Mouse (Mus musculus): ENCODE data around the gene Krtap4-8. TPM values are rescaled to one million over a fixed set of nuclear protein-coding genes. Genes with fewer than 3 reads are reported as not detected.
"Not testable (repeated sequence)": the region's sequence is repeated elsewhere in the genome, so short reads cannot be mapped to it uniquely, and the experiment has no call there.

Krtap4-8 gene
- polyA plus RNA-seq (2017; shearing (Covaris generic)) = not detected

GRCm38 (mm10) chr11:99780604-99781003 is at the start of gene Krtap4-8:
Gene Krtap4-8 (minus strand): TSS chr11:99780704.
- no peak for ATAC-seq

- ATAC-seq = not testable (repeated sequence)
These were observed 35.1 kb upstream of the Krtap4-8 start, which contains the start of gene Gm11564 for GRCm38 (mm10) chr11:99815566-99815965. Gene Gm11564 (minus strand): TSS chr11:99815666.

GRCm38 (mm10) chr11:99809792-99810191 is 29.3 kb upstream of the Krtap4-8 start, which contains the start of gene Krtap4-13:
Gene Krtap4-13 (minus strand): TSS chr11:99809892.
- ATAC-seq = not testable (repeated sequence)

- ATAC-seq = not testable (repeated sequence)
These were observed 23.8 kb upstream of the Krtap4-8 start, which contains the start of gene Gm11554 for GRCm38 (mm10) chr11:99804346-99804745. Gene Gm11554 (minus strand): TSS chr11:99804446.

GRCm38 (mm10) chr11:99798832-99799231 is 18.3 kb upstream of the Krtap4-8 start, which contains the start of gene Gm11569:
Gene Gm11569 (minus strand): TSS chr11:99798932.
- not testable (repeated sequence) for ATAC-seq

GRCm38 (mm10) chr11:99793367-99793766 is 12.9 kb upstream of the Krtap4-8 start, which contains the start of gene Gm11596:
Gene Gm11596 (minus strand): TSS chr11:99793467.
- ATAC-seq = no peak

- ATAC-seq = not testable (repeated sequence)
These were observed 4.4 kb upstream of the Krtap4-8 start, which contains the start of gene Krtap4-9 for GRCm38 (mm10) chr11:99784900-99785299. Gene Krtap4-9 (plus strand): TSS chr11:99785200.

- ATAC-seq = no peak
These were observed 2.1 kb downstream of the Krtap4-8 start for GRCm38 (mm10) chr11:99778401-99778800.

- ATAC-seq = not testable (repeated sequence)
These were observed 7.7 kb downstream of the Krtap4-8 start, which contains the start of gene Gm11595 for GRCm38 (mm10) chr11:99772813-99773212. Gene Gm11595 (minus strand): TSS chr11:99772913.

GRCm38 (mm10) chr11:99768410-99768809 is 12.1 kb downstream of the Krtap4-8 start:
- no peak for ATAC-seq

- ATAC-seq = no peak
These were observed 21.6 kb downstream of the Krtap4-8 start for GRCm38 (mm10) chr11:99758877-99759276.

- no peak for ATAC-seq
These were observed 36.5 kb downstream of the Krtap4-8 start for GRCm38 (mm10) chr11:99743985-99744384.

- no peak for ATAC-seq
These were observed 46.3 kb downstream of the Krtap4-8 start, which contains the start of gene Gm14180 for GRCm38 (mm10) chr11:99734190-99734589. Gene Gm14180 (minus strand): TSS chr11:99734290.

Other genes with a start within 250 kb of the Krtap4-8 start
- not detected for gene Krt40, start 237.5 kb downstream of the Krtap4-8 start, polyA plus RNA-seq (2017; shearing (Covaris generic))
- not detected for gene Krtap3-3, start 229.8 kb downstream of the Krtap4-8 start, polyA plus RNA-seq (2017; shearing (Covaris generic))
- gene Krtap3-2, start 223.9 kb downstream of the Krtap4-8 start, polyA plus RNA-seq (2017; shearing (Covaris generic)) = not detected
- not detected for gene Gm11939, start 221.2 kb downstream of the Krtap4-8 start, polyA plus RNA-seq (2017; shearing (Covaris generic))
- not detected for gene Krtap3-1, start 214.1 kb downstream of the Krtap4-8 start, polyA plus RNA-seq (2017; shearing (Covaris generic))
- gene Krtap1-5, start 199.7 kb downstream of the Krtap4-8 start, polyA plus RNA-seq (2017; shearing (Covaris generic)) = not detected
- gene Krtap1-4, start 197.1 kb downstream of the Krtap4-8 start, polyA plus RNA-seq (2017; shearing (Covaris generic)) = not detected
- gene Krtap1-3, start 189.4 kb downstream of the Krtap4-8 start, polyA plus RNA-seq (2017; shearing (Covaris generic)) = not detected
- gene Krtap9-3, start 182.6 kb downstream of the Krtap4-8 start, polyA plus RNA-seq (2017; shearing (Covaris generic)) = not detected
- gene Gm11938, start 177.4 kb downstream of the Krtap4-8 start, polyA plus RNA-seq (2017; shearing (Covaris generic)) = not detected
- gene Gm11937, start 170.5 kb downstream of the Krtap4-8 start, polyA plus RNA-seq (2017; shearing (Covaris generic)) = not detected
- gene Krtap2-4, start 165.9 kb downstream of the Krtap4-8 start, polyA plus RNA-seq (2017; shearing (Covaris generic)) = not detected
- gene Gm11562, start 160.3 kb downstream of the Krtap4-8 start, polyA plus RNA-seq (2017; shearing (Covaris generic)) = not detected
- gene Krtap4-1, start 152.5 kb downstream of the Krtap4-8 start, polyA plus RNA-seq (2017; shearing (Covaris generic)) = not detected
- not detected for gene Krtap4-2, start 145.6 kb downstream of the Krtap4-8 start, polyA plus RNA-seq (2017; shearing (Covaris generic))
- gene Krtap4-7, start 136.6 kb downstream of the Krtap4-8 start, polyA plus RNA-seq (2017; shearing (Covaris generic)) = not detected
- gene Gm11555, start 130.5 kb downstream of the Krtap4-8 start, polyA plus RNA-seq (2017; shearing (Covaris generic)) = not detected
- not detected for gene Gm11563, start 121.7 kb downstream of the Krtap4-8 start, polyA plus RNA-seq (2017; shearing (Covaris generic))
- gene Krtap4-6, start 114.7 kb downstream of the Krtap4-8 start, polyA plus RNA-seq (2017; shearing (Covaris generic)) = not detected
- not detected for gene Gm14190, start 90.0 kb downstream of the Krtap4-8 start, polyA plus RNA-seq (2017; shearing (Covaris generic))
- not detected for gene Gm14180, start 46.4 kb downstream of the Krtap4-8 start, polyA plus RNA-seq (2017; shearing (Covaris generic))
- not detected for gene Gm11595, start 7.8 kb downstream of the Krtap4-8 start, polyA plus RNA-seq (2017; shearing (Covaris generic))
- not detected for gene Krtap4-9, start 4.5 kb upstream of the Krtap4-8 start, polyA plus RNA-seq (2017; shearing (Covaris generic))
- not detected for gene Gm11596, start 12.8 kb upstream of the Krtap4-8 start, polyA plus RNA-seq (2017; shearing (Covaris generic))
- not detected for gene Gm11569, start 18.2 kb upstream of the Krtap4-8 start, polyA plus RNA-seq (2017; shearing (Covaris generic))
- not detected for gene Gm11554, start 23.7 kb upstream of the Krtap4-8 start, polyA plus RNA-seq (2017; shearing (Covaris generic))
- not detected for gene Krtap4-13, start 29.2 kb upstream of the Krtap4-8 start, polyA plus RNA-seq (2017; shearing (Covaris generic))
- not detected for gene Gm11564, start 35.0 kb upstream of the Krtap4-8 start, polyA plus RNA-seq (2017; shearing (Covaris generic))
- not detected for gene 2300003K06Rik, start 57.4 kb upstream of the Krtap4-8 start, polyA plus RNA-seq (2017; shearing (Covaris generic))
- not detected for gene Krtap4-16, start 70.9 kb upstream of the Krtap4-8 start, polyA plus RNA-seq (2017; shearing (Covaris generic))
- gene Gm11568, start 77.2 kb upstream of the Krtap4-8 start, polyA plus RNA-seq (2017; shearing (Covaris generic)) = not detected
- gene Gm11559, start 83.8 kb upstream of the Krtap4-8 start, polyA plus RNA-seq (2017; shearing (Covaris generic)) = not detected
- gene Krtap9-1, start 92.7 kb upstream of the Krtap4-8 start, polyA plus RNA-seq (2017; shearing (Covaris generic)) = not detected
- not detected for gene Gm11567, start 98.5 kb upstream of the Krtap4-8 start, polyA plus RNA-seq (2017; shearing (Covaris generic))
- gene Krtap31-1, start 127.2 kb upstream of the Krtap4-8 start, polyA plus RNA-seq (2017; shearing (Covaris generic)) = not detected
- gene Gm11565, start 134.0 kb upstream of the Krtap4-8 start, polyA plus RNA-seq (2017; shearing (Covaris generic)) = not detected
- gene Krtap31-2, start 155.6 kb upstream of the Krtap4-8 start, polyA plus RNA-seq (2017; shearing (Covaris generic)) = not detected
- gene Krtap9-5, start 167.8 kb upstream of the Krtap4-8 start, polyA plus RNA-seq (2017; shearing (Covaris generic)) = not detected
- gene Krtap29-1, start 198.3 kb upstream of the Krtap4-8 start, polyA plus RNA-seq (2017; shearing (Covaris generic)) = not detected
- not detected for gene Krtap16-1, start 205.9 kb upstream of the Krtap4-8 start, polyA plus RNA-seq (2017; shearing (Covaris generic))
- not detected for gene Krtap17-1, start 213.3 kb upstream of the Krtap4-8 start, polyA plus RNA-seq (2017; shearing (Covaris generic))
- gene Krt33a, start 235.5 kb upstream of the Krtap4-8 start, polyA plus RNA-seq (2017; shearing (Covaris generic)) = not detected
- gene Krt33b, start 249.2 kb upstream of the Krtap4-8 start, polyA plus RNA-seq (2017; shearing (Covaris generic)) = not detected